Mouse (Mus musculus): ENCODE results near the gene Mdga1. TPM values are rescaled to one million over a fixed set of nuclear protein-coding genes. Genes with fewer than 3 reads are reported as not detected.
"Not testable (repeated sequence)": the region's sequence is repeated elsewhere in the genome, so short reads cannot be mapped to it uniquely, and the experiment has no call there.

Gene Mdga1
- polyA plus RNA-seq, 1 experiment, result 0.06 TPM

DNA sequence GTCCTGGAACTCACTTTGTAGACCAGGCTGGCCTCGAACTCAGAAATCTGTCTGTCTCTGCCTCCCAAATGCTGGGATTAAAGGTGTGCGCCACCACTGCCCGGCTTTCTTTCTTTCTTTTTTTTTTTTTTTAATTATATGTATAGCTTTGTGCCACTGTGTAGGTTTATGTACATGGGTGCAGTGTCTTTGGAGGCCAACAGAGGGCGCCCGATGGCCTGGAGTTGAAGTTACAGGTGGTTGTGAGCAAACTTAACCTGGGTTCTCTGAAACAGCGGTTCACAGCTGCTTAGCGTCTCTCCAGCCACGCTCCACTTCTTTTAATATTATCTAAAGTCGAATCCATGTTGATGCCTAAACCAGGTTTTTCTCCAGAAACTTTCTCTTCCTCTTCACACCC is 185.1 kb downstream of the Mdga1 start:
- TF ChIP-seq TAL1 (IDR thresholded peaks at IDR 0.05; ENCODE audit: low read length) (no peak), GATA1 (IDR thresholded peaks at IDR 0.05; ENCODE audit: low read length) (no peak)
- Histone ChIP-seq H3K4me3 (replicated peaks) (no peak overlapping the region), H3K36me3 (ENCODE audit: control insufficient read depth) (no peaks in the 10 kb centered on the region), H3K27me3 (ENCODE audit: control insufficient read depth) (no peaks in the 10 kb centered on the region), H3K4me1 (ENCODE audit: control insufficient read depth) (no peaks in the 10 kb centered on the region), H3K9me3 (ENCODE audit: control insufficient read depth, low read length) (peaks cover 3% of the 10 kb centered on the region)

DNA sequence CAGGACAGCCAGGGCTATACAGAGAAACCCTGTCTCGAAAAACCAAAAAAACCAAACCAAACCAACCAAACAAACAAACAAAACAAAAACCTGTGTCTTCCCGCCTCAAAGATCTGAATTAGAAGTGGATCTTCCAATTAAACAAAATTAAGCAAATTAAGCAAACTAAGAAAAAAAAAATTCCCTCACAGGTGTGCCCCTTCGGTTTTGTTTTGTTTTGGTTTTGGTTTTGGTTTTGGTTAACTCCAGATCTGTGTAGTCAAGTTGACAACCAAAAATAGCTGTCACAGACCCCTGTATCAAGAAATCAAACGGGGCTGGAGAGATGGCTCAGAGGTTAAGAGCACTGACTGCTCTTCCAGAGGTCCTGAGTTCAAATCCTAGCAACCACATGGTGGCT is 188.4 kb downstream of the Mdga1 start:
- H3K36me3 ChIP-seq (ENCODE audit: control insufficient read depth); H3K4me3 ChIP-seq (replicated peaks); H3K4me1 ChIP-seq (ENCODE audit: control insufficient read depth); H3K27me3 ChIP-seq (ENCODE audit: control insufficient read depth); H3K9me3 ChIP-seq (ENCODE audit: control insufficient read depth, low read length): not testable (repeated sequence)

DNA sequence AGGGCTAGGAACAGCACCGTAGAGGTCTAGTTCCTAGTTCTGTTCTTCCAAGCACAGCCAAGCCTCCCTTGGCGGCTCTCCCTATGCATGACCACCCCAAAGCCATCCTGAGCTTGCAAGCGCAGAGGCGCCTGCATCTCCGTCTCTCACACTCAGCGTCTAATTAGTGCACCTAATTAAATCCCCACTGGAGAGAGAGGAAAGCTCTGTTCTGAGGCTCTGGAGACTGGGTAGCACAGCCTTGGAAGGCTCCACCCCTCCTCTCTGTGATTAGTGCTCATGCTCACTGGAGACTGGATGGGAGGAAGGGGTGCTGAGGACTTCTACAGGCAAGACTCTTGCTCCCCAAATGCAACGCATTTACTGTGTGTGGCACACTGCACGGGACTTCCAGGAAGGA is 191.9 kb downstream of the Mdga1 start:
- TF ChIP-seq TAL1 (IDR thresholded peaks at IDR 0.05; ENCODE audit: low read length) (no peak), GATA1 (IDR thresholded peaks at IDR 0.05; ENCODE audit: low read length) (no peak)
- Histone ChIP-seq H3K4me1 (ENCODE audit: control insufficient read depth) (peaks cover 2% of the 10 kb centered on the region), H3K27me3 (ENCODE audit: control insufficient read depth) (no peaks in the 10 kb centered on the region; the same call in none of the 2 replicates), H3K36me3 (ENCODE audit: control insufficient read depth) (no peaks in the 10 kb centered on the region), H3K4me3 (replicated peaks) (no peak overlapping the region), H3K9me3 (ENCODE audit: control insufficient read depth, low read length) (no peaks in the 10 kb centered on the region)

Other genes starting within 250 kb of the Mdga1 start
- 8.1 and 9.6 TPM in 2 replicates for gene Zfand3, start 34.6 kb upstream of the Mdga1 start, polyA plus RNA-seq (2012)

Data from erythroblast, embryonic 14.5 days (primary cell).